Mouse (Mus musculus) frontal cortex, adult (tissue): ENCODE results near the gene Usp30.

Experiments
- ATAC-seq: cut with Nextera tagmentation; 2 replicates; pipeline ENCODE4 v1.9.2; 2017; ENCODE audit warnings: mild to moderate bottlenecking, moderate library complexity, mixed read lengths; ENCODE audit not compliant: low TSS enrichment

The Usp30 gene

DNA sequence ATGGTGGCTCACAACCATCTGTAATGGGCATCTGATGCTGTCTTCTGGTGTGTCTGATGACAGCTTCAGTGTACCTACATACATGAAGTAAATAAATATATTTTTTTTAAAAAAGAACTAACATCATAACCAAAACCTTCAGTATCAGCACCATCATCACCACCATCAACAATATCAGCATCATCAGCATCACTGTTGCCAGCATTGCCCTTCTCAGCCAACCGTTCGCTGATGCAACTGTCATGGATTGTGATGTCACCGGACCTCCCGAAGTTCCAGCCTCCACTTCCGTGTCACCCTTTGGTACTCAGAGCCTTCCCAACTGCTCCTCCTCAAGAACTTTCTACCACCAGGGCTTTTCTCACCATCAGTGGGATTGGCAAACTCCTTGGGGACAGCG, at the start of gene Usp30:
TSS of gene Usp30 (plus strand) at position 301 of the 400 bp plus-strand sequence.
- ATAC-seq: no peak

DNA sequence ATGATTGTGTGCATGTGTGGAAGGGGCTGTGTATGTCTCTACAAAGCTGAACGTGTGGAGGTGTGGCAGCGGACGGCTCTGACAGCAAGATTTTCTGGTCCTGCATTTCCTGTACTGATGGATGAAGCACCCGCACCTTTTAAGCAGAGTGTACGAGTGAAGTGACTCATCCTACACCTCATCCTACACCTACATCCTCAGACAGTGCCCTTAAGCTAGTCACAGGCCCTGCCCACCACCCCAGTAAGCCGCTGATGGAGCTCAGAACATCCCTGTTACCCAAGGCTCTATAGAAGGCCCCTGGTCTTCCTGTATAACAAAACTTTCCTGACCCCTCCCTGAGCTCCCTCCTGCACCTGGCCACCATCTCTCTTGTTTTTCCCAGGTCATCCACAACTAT, 40.9 kb upstream of the Usp30 start:
- ATAC-seq: peak; percentile 53

DNA sequence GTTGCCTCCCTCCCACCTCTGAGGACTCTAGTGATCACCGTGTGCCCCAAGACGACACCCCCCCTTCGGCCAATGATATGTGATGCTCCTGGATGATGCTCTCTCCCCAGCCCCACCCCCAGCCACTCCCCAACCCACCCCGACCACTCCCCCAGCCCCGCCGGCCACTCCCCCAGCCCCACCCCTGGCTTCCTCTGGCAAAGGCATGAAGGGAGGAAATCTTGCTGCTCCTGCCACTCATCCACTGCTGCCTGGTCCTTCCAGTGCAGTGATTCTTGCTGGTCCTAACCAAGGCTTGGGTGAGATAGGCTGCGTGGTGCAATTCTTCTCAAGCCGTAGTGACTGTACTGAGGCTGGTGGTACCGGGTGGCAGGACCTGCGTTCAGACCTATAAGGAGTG, 40.4 kb upstream of the Usp30 start:
- peak; percentile 22 for ATAC-seq

DNA sequence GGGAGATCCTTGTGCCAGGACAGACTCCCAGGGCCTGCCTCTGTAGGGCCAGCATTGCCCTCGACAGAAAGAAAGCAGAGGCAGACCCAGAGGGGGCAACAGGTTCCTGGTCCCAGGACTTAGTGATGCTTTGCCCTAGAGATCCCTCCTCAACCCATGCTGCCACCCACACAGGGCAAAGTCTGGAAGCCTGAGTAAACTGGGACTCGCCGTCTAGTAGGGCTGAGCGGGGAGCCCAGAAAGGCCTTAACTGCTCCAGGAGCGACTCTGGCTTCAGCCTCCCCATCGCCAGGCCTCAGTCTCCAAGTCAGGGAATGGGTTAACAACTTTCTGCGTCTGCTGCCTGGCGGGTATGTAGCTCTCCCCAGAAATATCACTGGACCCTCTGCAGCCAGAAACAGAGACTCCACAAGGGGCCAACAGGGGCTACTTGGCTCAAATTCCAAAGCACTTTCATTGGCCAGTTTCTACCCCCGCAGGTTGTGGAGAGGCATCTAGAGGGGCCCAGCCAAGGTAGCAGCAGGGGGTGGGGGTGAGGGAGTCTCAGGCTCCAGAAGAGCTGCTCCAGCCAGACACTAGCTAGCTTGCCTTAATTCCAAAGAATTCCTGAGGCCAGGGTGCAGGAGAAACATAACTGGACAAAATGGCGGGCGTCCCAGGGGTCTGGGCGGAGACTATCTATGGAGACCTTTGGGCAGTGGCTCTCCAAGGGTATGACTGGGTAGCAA, 37.9 kb upstream of the Usp30 start:
- no peak for ATAC-seq

DNA sequence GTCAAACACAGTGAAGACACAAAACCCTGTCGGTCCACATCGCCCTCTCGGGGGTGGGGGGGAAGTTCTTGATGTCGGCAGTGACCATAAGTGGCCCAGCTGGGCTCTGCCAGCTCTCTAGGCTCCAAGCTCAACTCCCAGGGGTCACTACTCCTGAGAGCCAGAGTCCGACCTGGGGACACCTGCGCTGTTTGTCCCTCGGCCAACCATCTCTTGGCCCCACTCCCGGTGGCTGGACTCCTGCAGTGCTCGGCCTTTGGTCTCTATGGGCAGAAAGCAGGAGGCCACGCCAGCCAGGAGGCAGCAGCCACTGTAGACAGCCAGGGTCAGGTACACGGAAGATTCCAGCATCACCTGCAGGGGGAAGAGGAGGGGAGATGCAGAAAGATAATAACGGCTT, 37.1 kb upstream of the Usp30 start:
- ATAC-seq: no peak

DNA sequence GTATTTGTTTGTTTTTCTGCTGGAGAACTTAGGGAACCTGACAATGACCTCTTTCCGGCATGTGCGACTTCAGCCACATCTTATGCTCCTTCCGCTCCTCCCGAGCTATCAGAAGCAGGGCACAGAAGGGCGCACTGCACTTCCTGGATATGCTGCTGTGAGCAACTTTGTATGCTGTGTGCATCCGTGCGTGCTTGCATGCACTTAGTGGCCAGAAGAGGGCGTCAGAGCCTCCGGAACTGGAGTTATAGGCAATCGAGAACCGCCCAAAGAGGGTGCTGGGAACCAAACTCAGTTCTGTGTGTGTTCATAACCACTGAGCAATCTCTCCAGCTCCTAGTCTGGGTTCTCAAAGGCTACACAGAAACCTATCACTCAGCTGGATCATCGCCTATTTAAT, 34.6 kb upstream of the Usp30 start:
- no peak for ATAC-seq

DNA sequence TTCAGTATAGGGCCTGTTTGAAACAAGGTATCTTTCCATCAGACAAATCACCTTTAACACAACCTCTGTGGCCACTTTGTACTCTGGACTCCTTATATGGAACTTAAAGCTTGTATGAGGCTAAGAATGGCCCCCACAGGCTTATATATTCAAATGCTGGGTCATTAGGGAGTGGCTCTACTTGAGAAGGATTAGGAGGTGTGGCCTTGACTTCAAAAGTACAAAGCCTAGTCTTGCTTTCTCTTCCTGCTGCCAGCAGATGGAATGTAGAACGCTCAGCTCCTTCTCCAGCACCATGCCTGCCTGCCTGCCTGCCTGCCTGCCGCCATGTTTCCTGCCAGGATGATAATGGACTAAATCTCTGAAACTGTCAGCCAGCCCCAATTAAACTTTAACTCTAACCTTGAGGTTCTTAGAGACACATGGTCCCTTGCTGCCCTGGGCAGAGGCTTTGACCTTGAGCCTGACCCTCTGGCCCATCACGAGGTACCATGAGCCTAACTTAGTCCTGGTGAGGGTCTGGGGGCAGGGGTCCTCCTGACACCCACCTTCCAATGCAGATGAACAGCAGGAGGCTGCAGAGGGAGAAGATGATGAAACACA, 33.0 kb upstream of the Usp30 start:
- no peak for ATAC-seq

GRCm38 (mm10) chr5:114034393-114034792, 30.9 kb upstream of the Usp30 start:
- no peak; the same call in 1 of the 2 replicates for ATAC-seq

- no peak for ATAC-seq
Measured at GRCm38 (mm10) chr5:114035111-114035510, 30.1 kb upstream of the Usp30 start.

DNA sequence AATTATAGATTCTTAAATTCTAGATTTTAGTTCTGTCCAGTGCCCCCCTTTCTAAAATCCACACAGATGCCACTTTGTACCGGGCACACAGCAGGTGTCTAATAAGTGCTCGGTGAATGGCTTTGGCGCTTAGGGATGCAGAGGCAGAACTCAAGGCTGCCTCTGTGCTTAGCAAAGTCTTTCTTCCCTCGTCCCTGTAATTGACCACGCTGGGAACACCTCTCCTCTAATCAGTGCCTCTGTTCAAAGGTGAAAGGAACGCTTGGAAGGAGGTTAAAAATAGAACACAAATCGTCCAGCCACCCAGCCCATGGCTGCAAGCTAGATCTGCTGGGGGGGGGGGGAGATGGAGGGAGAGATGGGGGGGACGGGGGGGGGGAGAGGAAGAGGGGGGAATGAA, 24.8 kb upstream of the Usp30 start:
- ATAC-seq: no peak

- no peak for ATAC-seq
Measured at GRCm38 (mm10) chr5:114040911-114041310, 24.4 kb upstream of the Usp30 start.

GRCm38 (mm10) chr5:114041327-114041930, 23.8 kb upstream of the Usp30 start:
- ATAC-seq: 0 out of 2 replicates have a peak, but pooled peaks have one; percentile 15

GRCm38 (mm10) chr5:114043800-114044199, 21.5 kb upstream of the Usp30 start:
- ATAC-seq: no peak

DNA sequence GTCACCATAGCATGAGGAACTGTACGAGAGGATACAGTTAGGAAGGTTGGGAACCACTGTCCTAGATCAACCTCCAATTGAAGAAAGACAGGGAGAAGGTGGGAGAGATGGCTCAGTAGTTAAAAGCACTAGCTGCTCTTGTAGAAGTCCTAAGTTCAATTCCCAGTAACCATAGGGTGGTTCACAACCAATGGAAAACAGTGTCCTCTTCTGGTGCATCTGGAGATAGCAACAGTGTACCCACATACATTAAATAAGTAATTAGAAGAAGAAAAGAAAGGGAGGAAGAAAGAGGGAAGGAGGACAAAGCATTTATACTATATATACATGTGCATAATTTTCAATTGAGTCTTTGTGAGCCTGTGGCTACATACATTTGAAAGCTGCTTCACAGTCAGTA, 20.1 kb upstream of the Usp30 start:
- no peak for ATAC-seq

GRCm38 (mm10) chr5:114046151-114046550, 19.1 kb upstream of the Usp30 start:
- no peak for ATAC-seq

DNA sequence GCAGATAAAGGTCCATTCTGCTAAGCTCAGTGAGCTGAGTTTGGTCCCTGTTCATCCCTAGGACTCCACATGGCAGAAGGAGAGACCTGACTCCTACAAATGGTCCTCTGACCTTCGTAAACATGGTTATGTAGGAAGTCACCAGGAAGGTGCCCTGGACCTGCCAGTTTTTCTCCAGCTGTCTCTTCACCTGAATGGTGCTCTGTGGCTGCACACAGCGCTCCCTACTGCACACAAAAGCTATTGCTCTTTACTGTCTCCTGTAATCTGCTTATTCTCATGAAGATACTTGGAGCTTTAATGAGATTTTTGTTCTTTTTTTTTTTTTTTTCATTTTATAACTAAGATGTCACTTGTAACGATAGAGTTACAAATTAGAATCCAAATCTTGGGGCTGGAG, 18.7 kb upstream of the Usp30 start:
- no peak for ATAC-seq

DNA sequence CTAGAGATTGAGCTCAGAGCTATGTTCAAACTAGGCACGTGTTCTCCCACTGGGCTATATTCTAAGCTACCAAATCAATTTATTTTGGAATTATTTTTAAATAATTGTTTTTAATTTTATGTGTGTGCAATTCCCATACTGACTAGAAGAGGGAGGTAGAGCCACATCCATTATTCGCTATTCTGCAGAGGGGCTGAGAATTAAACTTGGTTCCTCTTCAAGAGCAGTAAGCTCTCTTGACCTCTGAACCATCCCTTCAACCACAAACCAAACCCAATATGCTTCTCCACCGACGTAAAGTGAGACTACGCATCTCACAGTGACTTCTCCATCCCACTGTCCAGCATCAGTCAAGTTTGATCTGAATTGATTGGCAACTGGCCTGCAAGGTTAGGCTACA, 18.1 kb upstream of the Usp30 start:
- ATAC-seq: no peak

DNA sequence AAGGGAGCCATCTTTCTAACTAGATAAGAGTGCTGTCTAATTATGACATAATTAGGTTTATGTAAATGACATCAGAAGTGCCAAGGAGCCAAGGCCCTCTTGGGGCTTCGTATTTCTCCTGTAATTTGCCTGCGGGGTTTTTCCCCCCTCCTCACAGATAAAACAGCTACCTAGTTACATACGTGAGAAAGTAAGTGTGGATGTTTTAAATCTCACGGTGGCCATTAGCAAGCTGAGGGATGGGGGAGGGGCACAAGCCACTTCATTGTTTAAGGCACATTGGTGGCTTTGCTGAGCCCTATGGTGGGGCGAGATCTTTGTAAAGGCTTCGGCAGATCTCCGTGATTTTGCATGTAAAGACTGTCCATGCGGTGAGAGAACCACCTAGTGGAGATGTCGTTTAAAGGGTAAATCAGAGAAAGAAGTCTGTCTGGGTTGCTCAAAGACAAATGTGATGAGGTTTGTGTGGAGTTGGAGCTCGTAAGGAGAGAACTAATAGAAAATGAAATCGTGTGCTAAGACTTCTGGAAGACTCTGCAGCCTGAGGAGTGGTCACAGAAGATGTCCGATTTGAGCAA, 16.4 kb upstream of the Usp30 start:
- no peak for ATAC-seq

- no peak for ATAC-seq
Measured at GRCm38 (mm10) chr5:114052246-114052761, 13.0 kb upstream of the Usp30 start.

DNA sequence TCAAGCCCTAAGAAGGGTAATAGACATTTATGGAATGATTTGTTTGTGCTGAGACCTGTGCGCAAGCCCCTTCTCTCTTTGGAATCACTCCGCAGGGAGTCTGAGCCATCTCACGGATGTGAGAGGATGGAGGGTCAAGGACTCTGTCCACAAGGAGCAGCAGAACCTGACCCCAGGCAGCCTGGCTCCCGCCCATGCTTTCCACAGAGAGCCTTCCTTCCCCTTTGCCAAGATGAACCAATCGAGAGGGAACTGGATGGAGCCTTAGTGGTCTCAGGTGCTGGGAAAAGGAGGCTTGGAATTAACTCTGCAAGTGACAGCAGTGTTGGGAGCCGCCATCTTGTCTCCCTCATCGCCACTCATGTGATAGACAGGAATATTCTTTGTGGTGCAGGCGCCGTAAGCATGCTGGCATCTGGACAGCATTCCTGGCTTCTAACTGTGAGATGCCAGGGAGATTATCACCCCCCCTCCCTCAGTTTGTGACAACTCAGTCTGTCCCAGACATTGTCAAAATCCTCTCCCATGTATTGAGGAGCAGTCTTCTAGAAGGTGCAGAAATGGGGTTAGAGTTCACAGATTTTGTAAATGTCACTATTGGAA, 8.0 kb upstream of the Usp30 start:
- ATAC-seq: no peak

DNA sequence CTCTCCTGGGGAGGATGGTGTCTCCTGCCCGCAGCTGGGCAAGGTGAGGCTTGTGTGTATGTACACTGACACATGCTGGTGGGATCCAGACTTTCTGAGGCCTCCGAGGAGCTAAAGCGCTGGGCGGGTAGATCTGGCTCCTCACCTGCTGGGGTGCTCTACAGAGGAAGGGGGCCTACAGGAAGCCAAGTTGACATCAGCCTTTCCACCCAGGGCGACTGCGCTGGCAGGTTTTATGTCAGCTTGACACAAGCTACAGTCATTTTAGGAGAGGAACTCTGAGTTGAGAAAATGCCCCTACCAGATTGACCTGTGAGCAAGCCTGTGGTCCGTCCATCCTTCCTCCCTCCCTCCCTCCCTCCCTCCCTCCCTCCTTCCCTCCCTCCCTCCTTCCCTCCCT, 3.6 kb upstream of the Usp30 start:
- ATAC-seq: no peak

- no peak for ATAC-seq
Measured at GRCm38 (mm10) chr5:114063958-114064357, 1.3 kb upstream of the Usp30 start.
